Mouse (Mus musculus): Measurements from ENCODE around the gene Lrrc56. TPM values are rescaled to one million over a fixed set of nuclear protein-coding genes. Genes with fewer than 3 reads are reported as not detected.
"Not testable (repeated sequence)": the region's sequence is repeated elsewhere in the genome, so short reads cannot be mapped to it uniquely, and the experiment has no call there.

Gene Lrrc56
- total RNA-seq, 2 experiments from 2014 or later = 3.5 to 4.7 TPM

DNA sequence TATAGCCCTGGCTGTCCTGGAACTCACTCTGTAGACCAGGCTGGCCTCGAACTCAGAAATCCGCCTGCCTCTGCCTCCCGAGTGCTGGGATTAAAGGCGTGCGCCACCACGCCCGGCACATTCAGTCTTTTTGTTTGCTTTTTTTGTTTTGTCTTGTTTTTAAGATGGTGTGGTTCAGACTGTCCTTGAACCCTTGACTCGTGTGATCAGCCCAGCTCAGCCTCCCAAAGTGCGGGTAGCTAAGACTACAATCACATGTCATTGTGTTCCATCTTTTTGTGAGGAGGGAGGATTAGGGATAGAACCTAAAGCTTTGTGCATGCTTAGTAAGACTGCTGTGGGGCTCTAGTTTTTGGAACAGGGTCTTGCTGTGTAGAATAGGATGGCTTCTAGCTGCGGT lies 37.6 kb downstream of the Lrrc56 start:
- intact Hi-C loops (cut with DNase I) = no loop called here
- no peak for DNase-seq (ENCODE audit: low spot score in 2 of 2)

DNA sequence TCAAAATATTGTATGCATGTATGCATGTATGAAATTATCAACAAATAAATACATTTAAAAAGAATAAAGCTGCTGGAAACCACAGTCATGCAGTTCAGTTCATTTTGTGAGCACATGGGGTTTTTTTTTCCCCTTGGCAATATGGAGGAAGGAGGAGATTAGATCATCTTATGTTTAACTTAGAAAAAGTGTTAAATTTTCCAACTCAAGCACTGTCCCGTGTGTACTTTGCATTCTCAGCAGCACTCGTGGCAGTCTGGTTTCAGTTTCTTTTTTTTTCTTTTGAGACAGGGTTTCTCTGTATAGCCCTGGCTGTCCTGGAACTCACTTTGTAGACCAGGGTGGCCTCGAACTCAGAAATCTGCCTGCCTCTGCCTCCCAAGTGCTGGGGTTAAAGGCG lies 56.5 kb downstream of the Lrrc56 start:
- DNase-seq (ENCODE audit: low spot score in 2 of 2); intact Hi-C loops (cut with DNase I): not testable (repeated sequence)

DNA sequence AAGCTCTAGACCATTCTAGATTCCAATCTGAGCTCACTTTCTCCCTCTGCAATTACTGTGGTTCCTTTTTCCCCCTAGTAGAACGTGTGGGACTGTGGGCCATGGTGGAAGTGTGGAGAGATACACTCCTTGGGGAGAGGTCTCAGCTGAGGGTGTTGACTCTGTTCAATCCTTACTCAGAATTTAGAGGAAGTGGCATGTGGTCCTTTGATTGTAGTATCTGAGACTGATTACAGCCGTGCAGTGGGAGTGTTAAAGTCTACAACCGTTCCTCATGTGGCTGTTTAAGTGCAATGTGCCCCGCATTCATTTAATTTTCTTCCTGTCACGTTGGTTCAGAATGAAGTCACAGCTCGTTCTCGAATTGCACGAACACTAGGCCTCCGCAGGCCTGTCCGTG lies 62.2 kb downstream of the Lrrc56 start:
- intact Hi-C loops (cut with DNase I) = no loop called here
- DNase-seq (ENCODE audit: low spot score in 2 of 2) = no peak

Small RNA genes within 50 kb of the gene (microRNA-seq; reads per million reads assigned to microRNA genes)
- 136 reads per million, percentile 60 among the genes with 10 or more reads in this experiment for gene Mir210

Other genes starting within 250 kb of the Lrrc56 start
- not detected for gene Ifitm5, start 243.9 kb upstream of the Lrrc56 start, total RNA-seq (2021)
- not detected for gene Gm45717, start 238.2 kb upstream of the Lrrc56 start, total RNA-seq (2021)
- gene Ifitm2, start 238.2 kb upstream of the Lrrc56 start, total RNA-seq (2021) = 10 to 100 TPM; 12.3 to 14.0 TPM
- gene Ifitm1, start 226.9 kb upstream of the Lrrc56 start, total RNA-seq (2021) = 1 to 10 TPM; 3.6 to 4.2 TPM
- gene Ifitm3, start 183.4 kb upstream of the Lrrc56 start, total RNA-seq (2021) = 10 to 100 TPM in 1 of 2 experiments, 1 to 10 TPM in 1; 9.6 to 14.3 TPM
- gene Ifitm6, start 176.2 kb upstream of the Lrrc56 start, total RNA-seq (2021) = not detected
- gene Gm17387, start 165.0 kb upstream of the Lrrc56 start, total RNA-seq (2021) = not detected
- 10 to 100 TPM; 84.4 to 86.3 TPM for gene B4galnt4, start 133.1 kb upstream of the Lrrc56 start, total RNA-seq (2021)
- gene Pkp3, start 115.9 kb upstream of the Lrrc56 start, total RNA-seq (2021) = not detected
- gene Sigirr, start 93.6 kb upstream of the Lrrc56 start, total RNA-seq (2021) = 1 to 10 TPM; 1.7 to 2.8 TPM
- gene Ano9, start 76.4 kb upstream of the Lrrc56 start, total RNA-seq (2021) = not detected
- gene Ptdss2, start 71.8 kb upstream of the Lrrc56 start, total RNA-seq (2021) = 10 to 100 TPM; 45.1 to 52.1 TPM
- gene Rnh1, start 21.3 kb upstream of the Lrrc56 start, total RNA-seq (2021) = 10 to 100 TPM; 33.6 to 36.2 TPM
- gene Hras, start 152 bp upstream of the Lrrc56 start, total RNA-seq (2021) = 100 to 1,000 TPM; 256 to 304 TPM
- not detected for gene Lmntd2, start 19.9 kb downstream of the Lrrc56 start, total RNA-seq (2021)
- gene Rassf7, start 21.7 kb downstream of the Lrrc56 start, total RNA-seq (2021) = 1 to 10 TPM in 1 of 2 experiments, under 1 TPM in 1; 0.70 to 1.3 TPM
- gene Phrf1, start 34.6 kb downstream of the Lrrc56 start, total RNA-seq (2021) = 10 to 100 TPM; 64.4 to 78.0 TPM
- 1 to 10 TPM; 1.7 to 2.0 TPM for gene Irf7, start 72.3 kb downstream of the Lrrc56 start, total RNA-seq (2021)
- gene Cdhr5, start 82.6 kb downstream of the Lrrc56 start, total RNA-seq (2021) = not detected
- not detected for gene Sct, start 85.0 kb downstream of the Lrrc56 start, total RNA-seq (2021)
- gene Drd4, start 97.8 kb downstream of the Lrrc56 start, total RNA-seq (2021) = under 1 TPM; 0.17 to 0.39 TPM
- 10 to 100 TPM; 67.3 to 72.5 TPM for gene Deaf1, start 133.5 kb downstream of the Lrrc56 start, total RNA-seq (2021)
- gene Tmem80, start 133.6 kb downstream of the Lrrc56 start, total RNA-seq (2021) = 10 to 100 TPM; 30.5 to 34.9 TPM
- gene Eps8l2, start 144.7 kb downstream of the Lrrc56 start, total RNA-seq (2021) = 1 to 10 TPM; 4.7 to 5.9 TPM
- 100 to 1,000 TPM in 1 of 2 experiments, 10 to 100 TPM in 1; 93.3 to 116 TPM for gene Taldo1, start 198.0 kb downstream of the Lrrc56 start, total RNA-seq (2021)
- gene Gatd1, start 220.0 kb downstream of the Lrrc56 start, total RNA-seq (2021) = 10 to 100 TPM; 43.2 to 43.4 TPM
- gene Cend1, start 235.3 kb downstream of the Lrrc56 start, total RNA-seq (2021) = 100 to 1,000 TPM; 291 to 331 TPM
- 100 to 1,000 TPM; 270 to 289 TPM for gene Slc25a22, start 243.7 kb downstream of the Lrrc56 start, total RNA-seq (2021)
- 1 to 10 TPM in 1 of 2 experiments, under 1 TPM in 1; 0.76 to 1.9 TPM for gene Pidd1, start 249.9 kb downstream of the Lrrc56 start, total RNA-seq (2021)

All from left cerebral cortex, postnatal 36 days (tissue).